Mouse (Mus musculus): ENCODE results near the gene Ercc8. TPM values are rescaled to one million over a fixed set of nuclear protein-coding genes. Genes with fewer than 3 reads are reported as not detected.

Ercc8 gene
- total and polyA plus RNA-seq, 3 experiments, result 15.9 to 22.2 TPM; not detected in 1

DNA sequence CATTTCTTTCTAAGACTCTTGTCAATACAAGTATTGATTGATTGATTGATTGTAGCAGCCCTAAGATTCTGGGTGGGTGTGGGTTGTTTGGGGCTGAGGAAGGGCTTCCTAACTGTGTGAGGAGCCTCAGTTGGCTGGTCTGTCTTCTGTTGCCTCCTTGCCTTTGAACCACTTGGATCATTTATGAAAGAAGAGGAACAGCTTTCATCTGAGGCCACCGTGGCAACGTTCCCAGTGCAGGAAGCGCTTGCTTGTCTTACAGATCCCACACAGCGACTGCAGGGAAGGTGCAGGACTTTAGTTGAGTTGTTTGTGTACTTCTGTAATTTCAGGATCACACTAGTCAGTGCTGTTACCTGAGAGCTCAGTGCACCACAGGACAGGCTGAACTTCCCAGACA is 81.5 kb downstream of the Ercc8 start:
- peaks cover 0 to 2% of the 10 kb centered on the region in 2 experiments; a peak in 1 of 4 replicates for H3K27me3 ChIP-seq (ENCODE audit: control insufficient read depth in 1 of 2, insufficient read depth in 2 of 2, low read length in 2 of 2)
- H3K36me3 ChIP-seq (ENCODE audit: control insufficient read depth in 1 of 2, insufficient read depth in 2 of 2, low read length in 2 of 2), result no peaks in the 10 kb centered on the region
- no peak for DNase-seq (ENCODE audit: low read depth, low spot score)
- no peaks in the 10 kb centered on the region for H3K79me2 ChIP-seq (ENCODE audit: control insufficient read depth, insufficient read depth, low read length, poor library complexity)
- no peak overlapping the region for H3K4me3 ChIP-seq (ENCODE audit: control insufficient read depth in 1 of 2, insufficient read depth in 1 of 2, low read depth in 2 of 2, low read length in 2 of 2)
- H3K9ac ChIP-seq (ENCODE audit: control insufficient read depth, low read depth, low read length, poor library complexity, severe bottlenecking), result no peak overlapping the region
- H3K4me1 ChIP-seq (ENCODE audit: control insufficient read depth in 1 of 2, insufficient read depth in 2 of 2, low read length in 2 of 2), result no peaks in the 10 kb centered on the region
- TF ChIP-seq SMC3 (IDR thresholded peaks at IDR 0.05; ENCODE audit: low read depth, low read length), result no peak
- no peak for TF ChIP-seq TBP (IDR thresholded peaks at IDR 0.05; ENCODE audit: low read depth, low read length)
- TF ChIP-seq CHD2 (IDR thresholded peaks at IDR 0.05; ENCODE audit: low read length), result no peak
- no peak for TF ChIP-seq POLR2A (IDR thresholded peaks at IDR 0.05; ENCODE audit: control insufficient read depth in 1 of 2, insufficient read depth in 1 of 2, low read depth in 1 of 2, low read length in 2 of 2, poor library complexity in 1 of 2)
- TF ChIP-seq TAL1 (IDR thresholded peaks at IDR 0.05; ENCODE audit: low read length), result no peak
- TF ChIP-seq ZC3H11A (IDR thresholded peaks at IDR 0.05; ENCODE audit: low read depth, low read length), result no peak
- no peak for TF ChIP-seq GATA1 (IDR thresholded peaks at IDR 0.05; ENCODE audit: low read depth, low read length)
- TF ChIP-seq NELFE (IDR thresholded peaks at IDR 0.05; ENCODE audit: low read depth, low read length), result no peak
- no peak for TF ChIP-seq HCFC1 (IDR thresholded peaks at IDR 0.05; ENCODE audit: low read depth, low read length)
- no peak for TF ChIP-seq MYC (IDR thresholded peaks at IDR 0.05; ENCODE audit: low read depth, low read length)
- no peak for TF ChIP-seq BHLHE40 (IDR thresholded peaks at IDR 0.05; ENCODE audit: borderline replicate concordance, low read depth, low read length)
- TF ChIP-seq TCF12 (IDR thresholded peaks at IDR 0.05; ENCODE audit: low read depth, low read length), result no peak
- no peak for TF ChIP-seq MEF2A (IDR thresholded peaks at IDR 0.05; ENCODE audit: extremely low read depth, insufficient replicate concordance, low read depth, low read length, poor library complexity, severe bottlenecking)
- no peak for TF ChIP-seq POLR2AphosphoS2 (IDR thresholded peaks at IDR 0.05; ENCODE audit: low read length)
- no peaks in the 10 kb centered on the region for H3K9me3 ChIP-seq (replicated peaks; ENCODE audit: insufficient read depth, low read length)
- H3K27ac ChIP-seq (ENCODE audit: control insufficient read depth, low read depth, low read length), result no peak overlapping the region

DNA sequence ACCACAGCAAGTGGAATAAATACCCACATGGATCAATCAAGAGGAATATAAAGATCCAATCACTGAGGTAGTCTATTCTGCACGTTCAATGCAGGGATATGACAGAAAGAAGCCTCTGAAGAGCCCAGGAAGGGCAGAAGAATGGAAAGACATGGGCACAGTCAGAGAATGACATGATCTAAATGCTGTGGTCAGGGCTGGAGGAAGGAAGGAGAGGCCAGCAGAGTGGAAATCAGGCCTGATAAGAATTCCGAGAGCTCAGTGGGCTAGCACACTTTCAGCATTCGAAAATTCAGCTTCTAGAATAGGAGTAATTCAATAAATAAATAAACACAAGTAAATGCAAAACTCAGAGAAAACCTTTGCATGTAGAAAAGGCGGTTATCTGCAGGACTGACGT is 83.2 kb downstream of the Ercc8 start:
- TF ChIP-seq GABPA (IDR thresholded peaks at IDR 0.05; ENCODE audit: low read depth, low read length), result no peak
- TF ChIP-seq POLR2A (IDR thresholded peaks at IDR 0.05; ENCODE audit: control insufficient read depth in 1 of 2, insufficient read depth in 1 of 2, low read depth in 1 of 2, low read length in 2 of 2, poor library complexity in 1 of 2), result no peak
- TF ChIP-seq BHLHE40 (IDR thresholded peaks at IDR 0.05; ENCODE audit: borderline replicate concordance, low read depth, low read length), result no peak
- no peak for TF ChIP-seq ZNF384 (IDR thresholded peaks at IDR 0.05; ENCODE audit: low read depth, low read length)
- no peak for TF ChIP-seq MAX (IDR thresholded peaks at IDR 0.05; ENCODE audit: low read length)
- TF ChIP-seq CHD2 (IDR thresholded peaks at IDR 0.05; ENCODE audit: low read length), result no peak
- TF ChIP-seq MYC (IDR thresholded peaks at IDR 0.05; ENCODE audit: low read depth, low read length), result no peak
- no peak for TF ChIP-seq UBTF (IDR thresholded peaks at IDR 0.05; ENCODE audit: borderline replicate concordance, insufficient read depth, low read depth, low read length)
- TF ChIP-seq JUND (IDR thresholded peaks at IDR 0.05; ENCODE audit: low read depth, low read length), result no peak
- no peak for TF ChIP-seq MYB (IDR thresholded peaks at IDR 0.05; ENCODE audit: low read depth, low read length)
- no peak for TF ChIP-seq MXI1 (IDR thresholded peaks at IDR 0.05; ENCODE audit: low read depth, low read length)

More for the DNA sequence above, 83.2 kb downstream of the Ercc8 start:
- Histone ChIP-seq H3K9ac (ENCODE audit: control insufficient read depth, low read depth, low read length, poor library complexity, severe bottlenecking) (no peak overlapping the region), H3K27me3 (ENCODE audit: control insufficient read depth in 1 of 2, insufficient read depth in 2 of 2, low read length in 2 of 2) (peaks cover 0 to 2% of the 10 kb centered on the region in 2 experiments; a peak in 1 of 4 replicates), H3K27ac (ENCODE audit: control insufficient read depth, low read depth, low read length) (no peak overlapping the region), H3K4me3 (ENCODE audit: control insufficient read depth in 1 of 2, insufficient read depth in 1 of 2, low read depth in 2 of 2, low read length in 2 of 2) (no peak overlapping the region), H3K4me1 (ENCODE audit: control insufficient read depth in 1 of 2, insufficient read depth in 2 of 2, low read length in 2 of 2) (no peaks in the 10 kb centered on the region), H3K79me2 (ENCODE audit: control insufficient read depth, insufficient read depth, low read length, poor library complexity) (no peaks in the 10 kb centered on the region), H3K36me3 (ENCODE audit: control insufficient read depth in 1 of 2, insufficient read depth in 2 of 2, low read length in 2 of 2) (no peaks in the 10 kb centered on the region), H3K9me3 (replicated peaks; ENCODE audit: insufficient read depth, low read length) (no peaks in the 10 kb centered on the region)
- no peak for DNase-seq (ENCODE audit: low read depth, low spot score)

Other genes with a start within 250 kb of the Ercc8 start
- 69.6 and 73.4 TPM in 2 replicates for gene Smim15, start 114.3 kb upstream of the Ercc8 start, total RNA-seq (2012; rRNA removed)
- gene Smim15, start 114.3 kb upstream of the Ercc8 start, polyA plus RNA-seq (2012; ENCODE audit: insufficient read depth in 1 of 2, insufficient read length in 2 of 2, low read depth in 1 of 2, low replicate concordance in 2 of 2, missing spikeins in 1 of 2), result 100 to 1,000 TPM in 1 of 2 experiments, not detected in 1; 122 TPM
- 43.7 and 50.9 TPM in 2 replicates for gene Ndufaf2, start 108 bp upstream of the Ercc8 start, total RNA-seq (2012; rRNA removed)
- 10 to 100 TPM in 1 of 2 experiments, not detected in 1; 76.0 TPM for gene Ndufaf2, start 108 bp upstream of the Ercc8 start, polyA plus RNA-seq (2012; ENCODE audit: insufficient read depth in 1 of 2, insufficient read length in 2 of 2, low read depth in 1 of 2, low replicate concordance in 2 of 2, missing spikeins in 1 of 2)
- gene Elovl7, start 55.7 kb downstream of the Ercc8 start, total RNA-seq (2012; rRNA removed), result not detected in 2 replicates
- gene Elovl7, start 55.7 kb downstream of the Ercc8 start, polyA plus RNA-seq (2012; ENCODE audit: insufficient read depth in 1 of 2, insufficient read length in 2 of 2, low read depth in 1 of 2, low replicate concordance in 2 of 2, missing spikeins in 1 of 2), result not detected
- 25.3 and 28.6 TPM in 2 replicates for gene Depdc1b, start 157.6 kb downstream of the Ercc8 start, total RNA-seq (2012; rRNA removed)
- 10 to 100 TPM in 1 of 2 experiments, not detected in 1; 21.2 TPM for gene Depdc1b, start 157.6 kb downstream of the Ercc8 start, polyA plus RNA-seq (2012; ENCODE audit: insufficient read depth in 1 of 2, insufficient read length in 2 of 2, low read depth in 1 of 2, low replicate concordance in 2 of 2, missing spikeins in 1 of 2)